Mouse (Mus musculus) hindlimb bud, embryonic 11.5 days (tissue): ENCODE measurements around the gene Cfd.

Experiments
- DNase-seq: peaks from one replicate; pipeline ENCODE4 v3.0.0-alpha.2; 2012; ENCODE audit warnings: low read depth, low spot score; ENCODE audit errors: extremely low spot score

Cfd gene

GRCm38 (mm10) chr10:79860079-79860911 lies 30.4 kb upstream of the Cfd start:
- DNase-seq: no peak

- no peak for DNase-seq
Measured at GRCm38 (mm10) chr10:79861230-79862048, 29.2 kb upstream of the Cfd start.

GRCm38 (mm10) chr10:79862049-79862788 lies 28.4 kb upstream of the Cfd start:
- no peak for DNase-seq

- DNase-seq: no peak
Measured at GRCm38 (mm10) chr10:79862925-79863324, 27.7 kb upstream of the Cfd start.

GRCm38 (mm10) chr10:79864351-79865188 lies 26.1 kb upstream of the Cfd start:
- no peak for DNase-seq

- no peak for DNase-seq
Measured at GRCm38 (mm10) chr10:79865189-79865601, 25.5 kb upstream of the Cfd start.

GRCm38 (mm10) chr10:79865801-79866295 lies 24.8 kb upstream of the Cfd start:
- no peak for DNase-seq

GRCm38 (mm10) chr10:79866601-79867000 lies 24.1 kb upstream of the Cfd start:
- DNase-seq: no peak

- DNase-seq: no peak
Measured at GRCm38 (mm10) chr10:79871845-79872244, 18.8 kb upstream of the Cfd start.

- no peak for DNase-seq
Measured at GRCm38 (mm10) chr10:79872862-79873261, 17.8 kb upstream of the Cfd start.

GRCm38 (mm10) chr10:79873313-79873712 lies 17.3 kb upstream of the Cfd start:
- no peak for DNase-seq

- no peak for DNase-seq
Measured at GRCm38 (mm10) chr10:79873715-79874289, 16.9 kb upstream of the Cfd start.

- no peak for DNase-seq
Measured at GRCm38 (mm10) chr10:79874290-79874862, 16.3 kb upstream of the Cfd start, which contains the start of the genes Prtn3 and Plppr3. Gene Prtn3, plus strand, starts transcription at chr10:79874476. Gene Plppr3, minus strand, starts transcription at chr10:79874634.

- no peak for DNase-seq
Measured at GRCm38 (mm10) chr10:79877174-79877573, 13.5 kb upstream of the Cfd start.

- DNase-seq: no peak
Measured at GRCm38 (mm10) chr10:79877757-79878156, 12.9 kb upstream of the Cfd start.

GRCm38 (mm10) chr10:79879527-79879926 lies 11.1 kb upstream of the Cfd start:
- DNase-seq: no peak

GRCm38 (mm10) chr10:79880721-79881120 lies 9.9 kb upstream of the Cfd start:
- no peak for DNase-seq

GRCm38 (mm10) chr10:79881981-79882380 lies 8.7 kb upstream of the Cfd start:
- DNase-seq: no peak

- peak; percentile 57 for DNase-seq
Measured at GRCm38 (mm10) chr10:79883297-79884084, 7.2 kb upstream of the Cfd start.
